Comparison of ENCODE assay signal across 22 mouse cellular contexts in the genomic region with DNA sequence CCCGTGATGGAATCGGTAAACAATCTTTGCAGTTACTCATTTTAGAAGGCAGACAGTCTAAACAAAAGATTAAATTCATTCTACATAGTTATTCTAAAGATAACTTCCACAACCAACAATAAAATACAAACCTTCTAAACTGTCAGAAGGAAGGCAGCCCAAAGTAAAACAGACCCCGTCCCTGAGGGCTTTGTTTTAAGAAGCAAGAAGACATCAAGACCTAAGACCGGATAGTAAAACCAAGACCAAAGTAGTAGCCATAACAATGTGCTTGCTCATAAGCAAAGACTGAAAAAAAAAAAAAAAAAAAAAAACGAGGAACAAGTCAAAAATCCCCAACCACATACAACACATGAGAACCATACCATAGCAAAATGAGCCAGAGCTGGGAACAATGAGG. TPM values are rescaled to one million over a fixed set of nuclear protein-coding genes. Genes with fewer than 3 reads are reported as not detected.
DNase-seq lines count a peak whose midpoint lies in the region; ATAC-seq and TF ChIP-seq lines count a peak whose summit lies in the region.
"Had no signal": no experiment of that assay in that cellular context is flagged by ENCODE, and none has a peak within 500 bp of the region (broad histone marks: within the 10 kb centered on the region; RNA-seq: fewer than 3 reads in every experiment).

No protein-coding gene starts in this region.

- ATAC-seq in intestine, embryonic 14.5 days (replicated peaks; ENCODE audit: low FRiP score, low TSS enrichment, low read depth) = peak; percentile 83
- ATAC-seq in intestine, postnatal 0 days = no peak
- no peak; the same call in 1 of the 2 replicates for ATAC-seq in stomach, embryonic 14.5 days (ENCODE audit: insufficient number of reproducible peaks, insufficient read depth, low FRiP score, low read depth)
- no peak for ATAC-seq in stomach, postnatal 0 days (ENCODE audit: low FRiP score, low TSS enrichment)
- peak; percentile 64; the same call in 1 of the 2 replicates for ATAC-seq in intestine, embryonic 16.5 days
- peak; percentile 81 for ATAC-seq in stomach, embryonic 16.5 days (ENCODE audit: insufficient read depth, low FRiP score)
- no peak for ATAC-seq in midbrain, embryonic 11.5 days (ENCODE audit: low FRiP score)
- ATAC-seq: CD4-positive, CD25-positive, alpha-beta regulatory T cell, adult 4 months; forebrain, embryonic 13.5 days; forebrain, embryonic 15.5 days had no signal

- H3K4me1 ChIP-seq in intestine, embryonic 14.5 days (replicated peaks; ENCODE audit: control insufficient read depth, insufficient read depth, low read length) = peaks cover 7% of the 10 kb centered on the region; the same call in 1 of the 2 replicates
- no peaks in the 10 kb centered on the region for H3K4me1 ChIP-seq in intestine, postnatal 0 days (replicated peaks; ENCODE audit: control insufficient read depth, insufficient read depth, low read length)
- H3K4me1 ChIP-seq in stomach, embryonic 14.5 days (ENCODE audit: control insufficient read depth, insufficient read depth, low read length) = 0 out of 2 replicates have a peak, but pooled peaks cover 11% of the 10 kb centered on the region
- H3K4me1 ChIP-seq in stomach, postnatal 0 days (replicated peaks; ENCODE audit: control insufficient read depth, insufficient read depth) = no peaks in the 10 kb centered on the region
- H3K4me1 ChIP-seq in intestine, embryonic 16.5 days (ENCODE audit: control insufficient read depth, insufficient read depth, low read length) = no peaks in the 10 kb centered on the region
- peaks cover 6% of the 10 kb centered on the region; the same call in 1 of the 2 replicates for H3K4me1 ChIP-seq in stomach, embryonic 16.5 days (ENCODE audit: control insufficient read depth, insufficient read depth, low read length)
- 0 out of 2 replicates have a peak, but pooled peaks cover 3% of the 10 kb centered on the region for H3K4me1 ChIP-seq in midbrain, embryonic 11.5 days (ENCODE audit: control insufficient read depth, insufficient read depth, low read length)
- H3K4me1 ChIP-seq: forebrain, embryonic 13.5 days had no signal

- no peaks in the 10 kb centered on the region for H3K9me3 ChIP-seq in intestine, embryonic 14.5 days (ENCODE audit: control insufficient read depth, low read length)
- H3K9me3 ChIP-seq in intestine, postnatal 0 days (ENCODE audit: control insufficient read depth) = no peaks in the 10 kb centered on the region
- H3K9me3 ChIP-seq in stomach, embryonic 14.5 days (ENCODE audit: control insufficient read depth, low read depth, low read length) = no peaks in the 10 kb centered on the region
- no peaks in the 10 kb centered on the region for H3K9me3 ChIP-seq in stomach, postnatal 0 days (ENCODE audit: control insufficient read depth, low read length)
- no peaks in the 10 kb centered on the region for H3K9me3 ChIP-seq in intestine, embryonic 16.5 days (ENCODE audit: control insufficient read depth, low read length)
- no peaks in the 10 kb centered on the region for H3K9me3 ChIP-seq in stomach, embryonic 16.5 days (replicated peaks; ENCODE audit: control insufficient read depth, low read length)
- H3K9me3 ChIP-seq in midbrain, embryonic 11.5 days (ENCODE audit: control insufficient read depth, low read length) = no peaks in the 10 kb centered on the region
- H3K9me3 ChIP-seq: embryonic facial prominence, embryonic 10.5 days; embryonic facial prominence, embryonic 12.5 days had no signal

- WGBS in intestine, embryonic 14.5 days = 19% methylated on average over 5 of the region's 5 CpGs
- 46% methylated on average over 5 of the region's 5 CpGs for WGBS in intestine, postnatal 0 days
- 27% methylated on average over 5 of the region's 5 CpGs for WGBS in stomach, embryonic 14.5 days
- 27% methylated on average over 5 of the region's 5 CpGs for WGBS in stomach, postnatal 0 days
- 43% methylated on average over 5 of the region's 5 CpGs for WGBS in intestine, embryonic 16.5 days
- 31% methylated on average over 5 of the region's 5 CpGs for WGBS in stomach, embryonic 16.5 days
- WGBS in midbrain, embryonic 11.5 days = 77% methylated on average over 5 of the region's 5 CpGs

- no peak for TF ChIP-seq CTCF in intestine, postnatal 0 days (IDR thresholded peaks at IDR 0.05; ENCODE audit: low read depth)
- TF ChIP-seq CTCF in stomach, postnatal 0 days (IDR thresholded peaks at IDR 0.05; ENCODE audit: low read depth) = no peak

- no peak overlapping the region for H3K4me3 ChIP-seq in intestine, embryonic 14.5 days (ENCODE audit: low read depth, low read length)
- no peak overlapping the region for H3K4me3 ChIP-seq in intestine, postnatal 0 days (ENCODE audit: low read depth, low read length)
- H3K4me3 ChIP-seq in stomach, embryonic 14.5 days (ENCODE audit: low read depth, low read length) = no peak overlapping the region
- H3K4me3 ChIP-seq in stomach, postnatal 0 days (ENCODE audit: low read depth, low read length) = no peak overlapping the region
- H3K4me3 ChIP-seq in intestine, embryonic 16.5 days (ENCODE audit: low read length) = no peak overlapping the region
- no peak overlapping the region for H3K4me3 ChIP-seq in stomach, embryonic 16.5 days (replicated peaks; ENCODE audit: low read length)
- H3K4me3 ChIP-seq in midbrain, embryonic 11.5 days (ENCODE audit: low read depth, low read length) = no peak overlapping the region
- H3K4me3 ChIP-seq: embryonic facial prominence, embryonic 10.5 days; embryonic facial prominence, embryonic 12.5 days; forebrain, embryonic 13.5 days; forebrain, embryonic 15.5 days had no signal

- H3K36me3 ChIP-seq in intestine, embryonic 14.5 days (ENCODE audit: control insufficient read depth, insufficient read depth, low read length) = no peaks in the 10 kb centered on the region
- no peaks in the 10 kb centered on the region for H3K36me3 ChIP-seq in intestine, postnatal 0 days (ENCODE audit: control insufficient read depth, insufficient read depth)
- no peaks in the 10 kb centered on the region for H3K36me3 ChIP-seq in stomach, embryonic 14.5 days (ENCODE audit: control insufficient read depth, insufficient read depth, low read length)
- H3K36me3 ChIP-seq in stomach, postnatal 0 days (ENCODE audit: control insufficient read depth, insufficient read depth, low read length) = no peaks in the 10 kb centered on the region
- H3K36me3 ChIP-seq in intestine, embryonic 16.5 days (ENCODE audit: control insufficient read depth, insufficient read depth, low read length) = no peaks in the 10 kb centered on the region
- H3K36me3 ChIP-seq in stomach, embryonic 16.5 days (ENCODE audit: control insufficient read depth, insufficient read depth, low read length) = no peaks in the 10 kb centered on the region
- no peaks in the 10 kb centered on the region; the same call in 1 of the 2 replicates for H3K36me3 ChIP-seq in midbrain, embryonic 11.5 days (ENCODE audit: control insufficient read depth, insufficient read depth, low read length)
- H3K36me3 ChIP-seq: embryonic facial prominence, embryonic 12.5 days; forebrain, embryonic 15.5 days had no signal

- H3K27ac ChIP-seq in intestine, embryonic 14.5 days (ENCODE audit: low read depth) = peak overlapping the region; percentile 57; the same call in 1 of the 2 replicates
- H3K27ac ChIP-seq in intestine, postnatal 0 days (ENCODE audit: low read depth, low read length) = no peak overlapping the region
- H3K27ac ChIP-seq in stomach, embryonic 14.5 days (ENCODE audit: low read length) = peak overlapping the region; percentile 56; the same call in 1 of the 2 replicates
- no peak overlapping the region for H3K27ac ChIP-seq in stomach, postnatal 0 days (replicated peaks)
- H3K27ac ChIP-seq in intestine, embryonic 16.5 days (ENCODE audit: low read length) = peak overlapping the region; percentile 23; the same call in 1 of the 2 replicates
- H3K27ac ChIP-seq in stomach, embryonic 16.5 days (ENCODE audit: low read length) = peak overlapping the region; percentile 9; the same call in 1 of the 2 replicates
- no peak overlapping the region for H3K27ac ChIP-seq in midbrain, embryonic 11.5 days (ENCODE audit: low read depth, low read length)
- H3K27ac ChIP-seq: embryonic facial prominence, embryonic 12.5 days; forebrain, embryonic 13.5 days; forebrain, embryonic 15.5 days had no signal

- H3K4me2 ChIP-seq in intestine, embryonic 14.5 days (ENCODE audit: low read length) = peak overlapping the region; percentile 23; the same call in 1 of the 2 replicates
- no peak overlapping the region for H3K4me2 ChIP-seq in intestine, postnatal 0 days (replicated peaks; ENCODE audit: low read depth)
- no peak overlapping the region; the same call in 1 of the 2 replicates for H3K4me2 ChIP-seq in stomach, embryonic 14.5 days (replicated peaks; ENCODE audit: low read depth, low read length)
- H3K4me2 ChIP-seq in stomach, postnatal 0 days (replicated peaks; ENCODE audit: low read depth) = no peak overlapping the region
- 0 out of 2 replicates have a peak overlapping the region, but pooled peaks have one; percentile 25 for H3K4me2 ChIP-seq in intestine, embryonic 16.5 days (ENCODE audit: low read depth, low read length)
- no peak overlapping the region for H3K4me2 ChIP-seq in stomach, embryonic 16.5 days (ENCODE audit: low read depth, low read length)
- H3K4me2 ChIP-seq in midbrain, embryonic 11.5 days = no peak overlapping the region
- H3K4me2 ChIP-seq: embryonic facial prominence, embryonic 12.5 days; forebrain, embryonic 13.5 days; forebrain, embryonic 15.5 days had no signal

- no peak for DNase-seq in intestine, embryonic 14.5 days (ENCODE audit: low spot score)
- no peak for DNase-seq in stomach, postnatal 0 days (ENCODE audit: low spot score)
- DNase-seq in midbrain, embryonic 11.5 days (ENCODE audit: low spot score, missing footprints) = no peak
- DNase-seq in layer of hippocampus, adult 11-12 months (ENCODE audit: low spot score) = no peak
- DNase-seq: adrenal gland, adult 2 months; adrenal gland, postnatal 10 days; adrenal gland, postnatal 25 days; B cell, adult 2 months; cerebellum, adult 11-12 months; cerebellum, adult 2 months; cerebellum, adult 9-10 months; cerebellum, postnatal 10 days; cerebellum, postnatal 25 days had no signal

- no peak overlapping the region for H3K9ac ChIP-seq in intestine, embryonic 14.5 days (ENCODE audit: low read length)
- H3K9ac ChIP-seq in intestine, postnatal 0 days (ENCODE audit: low read depth, low read length) = no peak overlapping the region
- H3K9ac ChIP-seq in stomach, embryonic 14.5 days (replicated peaks; ENCODE audit: low read depth, low read length) = no peak overlapping the region
- no peak overlapping the region for H3K9ac ChIP-seq in stomach, postnatal 0 days (ENCODE audit: low read length)
- no peak overlapping the region for H3K9ac ChIP-seq in intestine, embryonic 16.5 days (ENCODE audit: low read depth, low read length)
- H3K9ac ChIP-seq in stomach, embryonic 16.5 days (ENCODE audit: low read length) = no peak overlapping the region
- H3K9ac ChIP-seq in midbrain, embryonic 11.5 days (ENCODE audit: low read length) = no peak overlapping the region
- H3K9ac ChIP-seq: embryonic facial prominence, embryonic 12.5 days; forebrain, embryonic 13.5 days; forebrain, embryonic 15.5 days had no signal

- no peaks in the 10 kb centered on the region for H3K27me3 ChIP-seq in intestine, embryonic 14.5 days (replicated peaks; ENCODE audit: control insufficient read depth, insufficient read depth, low read length)
- no peaks in the 10 kb centered on the region for H3K27me3 ChIP-seq in intestine, postnatal 0 days (replicated peaks; ENCODE audit: control insufficient read depth, insufficient read depth, low read length)
- H3K27me3 ChIP-seq in stomach, embryonic 14.5 days (ENCODE audit: control insufficient read depth, insufficient read depth, low read length) = no peaks in the 10 kb centered on the region
- H3K27me3 ChIP-seq in stomach, postnatal 0 days (ENCODE audit: control insufficient read depth, insufficient read depth, low read length) = no peaks in the 10 kb centered on the region
- H3K27me3 ChIP-seq in intestine, embryonic 16.5 days (replicated peaks; ENCODE audit: control insufficient read depth, insufficient read depth, low read length) = no peaks in the 10 kb centered on the region
- H3K27me3 ChIP-seq in stomach, embryonic 16.5 days (ENCODE audit: control insufficient read depth, insufficient read depth, low read length) = no peaks in the 10 kb centered on the region
- H3K27me3 ChIP-seq in midbrain, embryonic 11.5 days (ENCODE audit: control insufficient read depth, insufficient read depth, low read length) = no peaks in the 10 kb centered on the region
- H3K27me3 ChIP-seq: embryonic facial prominence, embryonic 12.5 days; forebrain, embryonic 13.5 days; forebrain, embryonic 15.5 days had no signal

- TF ChIP-seq EP300 in stomach, postnatal 0 days (optimal IDR thresholded peaks at IDR 0.05) = no peak

RNA-seq across cellular contexts. Expression of a gene that starts 15.5 kb away (rescaled TPM):
- polyA plus RNA-seq in intestine, embryonic 14.5 days (2014; fragmentation: Nextera tagmentation; extraction: Ambion mirVana) = 28.3 and 33.2 TPM in 2 replicates
- polyA plus RNA-seq in intestine, postnatal 0 days (2015; fragmentation: Nextera tagmentation; extraction: Ambion mirVana) = 23.4 and 25.0 TPM in 2 replicates
- polyA plus RNA-seq in stomach, embryonic 14.5 days (2014; fragmentation: Nextera tagmentation; extraction: Ambion mirVana) = 19.9 and 23.4 TPM in 2 replicates
- 4.4 and 6.1 TPM in 2 replicates for polyA plus RNA-seq in stomach, postnatal 0 days (2015; fragmentation: Nextera tagmentation; extraction: Ambion mirVana)
- polyA plus RNA-seq in intestine, embryonic 16.5 days (2015; fragmentation: Nextera tagmentation; extraction: Ambion mirVana) = 28.7 and 34.0 TPM in 2 replicates
- polyA plus RNA-seq in stomach, embryonic 16.5 days (2015; fragmentation: Nextera tagmentation; extraction: Ambion mirVana) = 12.1 and 14.2 TPM in 2 replicates
- polyA plus RNA-seq in midbrain, embryonic 11.5 days (2014; fragmentation: Nextera tagmentation; extraction: Ambion mirVana) = 107 and 115 TPM in 2 replicates
- polyA plus RNA-seq: CD4-positive, CD25-positive, alpha-beta regulatory T cell, adult 4 months had no signal

Comparison
In these comparisons a context has a peak if more than half of its experiments do, and no peak if none do; other contexts are left out.
1. ATAC-seq: peak in intestine, embryonic 14.5 days (single experiment), intestine, embryonic 16.5 days (single experiment) and stomach, embryonic 16.5 days (single experiment); none in intestine, postnatal 0 days (single experiment), stomach, embryonic 14.5 days (single experiment), stomach, postnatal 0 days (single experiment) and midbrain, embryonic 11.5 days (single experiment).
2. H3K27ac ChIP-seq: peak in intestine, embryonic 14.5 days (single experiment), stomach, embryonic 14.5 days (single experiment), intestine, embryonic 16.5 days (single experiment) and stomach, embryonic 16.5 days (single experiment); none in intestine, postnatal 0 days (single experiment), stomach, postnatal 0 days (single experiment) and midbrain, embryonic 11.5 days (single experiment).
3. H3K4me2 ChIP-seq: peak in intestine, embryonic 14.5 days (single experiment) and intestine, embryonic 16.5 days (single experiment); none in intestine, postnatal 0 days (single experiment), stomach, embryonic 14.5 days (single experiment), stomach, postnatal 0 days (single experiment), stomach, embryonic 16.5 days (single experiment) and midbrain, embryonic 11.5 days (single experiment).